30 mouse cellular contexts compared by ENCODE assay signal in genomic region chr19:56807122-56807521, GRCm38 (mm10). TPM values are rescaled to one million over a fixed set of nuclear protein-coding genes. Genes with fewer than 3 reads are reported as not detected.
DNase-seq lines count a peak whose midpoint lies in the region; ATAC-seq and TF ChIP-seq lines count a peak whose summit lies in the region.
"Had no signal": no experiment of that assay in that cellular context is flagged by ENCODE, and none has a peak within 500 bp of the region (broad histone marks: within the 10 kb centered on the region; RNA-seq: fewer than 3 reads in every experiment).

No protein-coding gene starts in this region.

- no peak for TF ChIP-seq EP300 in stomach, postnatal 0 days (optimal IDR thresholded peaks at IDR 0.05)

- no peak overlapping the region for H3K4me3 ChIP-seq in forebrain, embryonic 11.5 days (ENCODE audit: low read depth, low read length)
- H3K4me3 ChIP-seq in forebrain, postnatal 0 days (ENCODE audit: low read depth, low read length): no peak overlapping the region
- H3K4me3 ChIP-seq in stomach, embryonic 16.5 days (replicated peaks; ENCODE audit: low read length): no peak overlapping the region
- no peak overlapping the region for H3K4me3 ChIP-seq in stomach, postnatal 0 days (ENCODE audit: low read depth, low read length)
- H3K4me3 ChIP-seq in intestine, embryonic 15.5 days (replicated peaks): no peak overlapping the region
- H3K4me3 ChIP-seq: embryonic facial prominence, embryonic 13.5 days; embryonic facial prominence, embryonic 15.5 days; erythroblast, embryonic 14.5 days; forebrain, embryonic 12.5 days had no signal

- no peak overlapping the region for H3K9ac ChIP-seq in forebrain, embryonic 11.5 days (ENCODE audit: low read length)
- no peak overlapping the region for H3K9ac ChIP-seq in forebrain, postnatal 0 days
- H3K9ac ChIP-seq in stomach, embryonic 16.5 days (ENCODE audit: low read length): no peak overlapping the region
- H3K9ac ChIP-seq in stomach, postnatal 0 days (ENCODE audit: low read length): no peak overlapping the region
- no peak overlapping the region for H3K9ac ChIP-seq in intestine, embryonic 15.5 days
- H3K9ac ChIP-seq: embryonic facial prominence, embryonic 13.5 days; embryonic facial prominence, embryonic 15.5 days; forebrain, embryonic 12.5 days had no signal

- no peak overlapping the region for H3K27ac ChIP-seq in forebrain, embryonic 11.5 days (ENCODE audit: low read depth, low read length)
- H3K27ac ChIP-seq in forebrain, postnatal 0 days (ENCODE audit: low read depth, low read length): no peak overlapping the region
- H3K27ac ChIP-seq in stomach, embryonic 16.5 days (ENCODE audit: low read length): no peak overlapping the region
- H3K27ac ChIP-seq in stomach, postnatal 0 days (replicated peaks): no peak overlapping the region
- no peak overlapping the region for H3K27ac ChIP-seq in intestine, embryonic 15.5 days
- H3K27ac ChIP-seq: embryonic facial prominence, embryonic 13.5 days; embryonic facial prominence, embryonic 15.5 days; forebrain, embryonic 12.5 days had no signal

- 92% methylated on average over 5 of the region's 5 CpGs for WGBS in forebrain, embryonic 11.5 days
- WGBS in forebrain, postnatal 0 days: 94% methylated on average over 5 of the region's 5 CpGs
- 56% methylated on average over 5 of the region's 5 CpGs for WGBS in stomach, embryonic 16.5 days
- 51% methylated on average over 5 of the region's 5 CpGs for WGBS in stomach, postnatal 0 days
- 54% methylated on average over 5 of the region's 5 CpGs for WGBS in intestine, embryonic 15.5 days

- H3K27me3 ChIP-seq in forebrain, embryonic 11.5 days (ENCODE audit: control insufficient read depth, insufficient read depth, low read length): no peaks in the 10 kb centered on the region
- H3K27me3 ChIP-seq in forebrain, postnatal 0 days (ENCODE audit: insufficient read depth, low read length): no peaks in the 10 kb centered on the region
- H3K27me3 ChIP-seq in stomach, embryonic 16.5 days (ENCODE audit: control insufficient read depth, insufficient read depth, low read length): no peaks in the 10 kb centered on the region
- H3K27me3 ChIP-seq in stomach, postnatal 0 days (ENCODE audit: control insufficient read depth, insufficient read depth, low read length): no peaks in the 10 kb centered on the region
- H3K27me3 ChIP-seq in intestine, embryonic 15.5 days (replicated peaks): no peaks in the 10 kb centered on the region
- H3K27me3 ChIP-seq: CH12.LX; embryonic facial prominence, embryonic 13.5 days; embryonic facial prominence, embryonic 15.5 days; forebrain, embryonic 12.5 days; Patski had no signal

- H3K9me3 ChIP-seq in forebrain, embryonic 11.5 days (ENCODE audit: control insufficient read depth, low read length): no peaks in the 10 kb centered on the region
- H3K9me3 ChIP-seq in forebrain, postnatal 0 days (ENCODE audit: low read length): no peaks in the 10 kb centered on the region
- H3K9me3 ChIP-seq in stomach, embryonic 16.5 days (replicated peaks; ENCODE audit: control insufficient read depth, low read length): no peaks in the 10 kb centered on the region
- H3K9me3 ChIP-seq in stomach, postnatal 0 days (ENCODE audit: control insufficient read depth, low read length): no peaks in the 10 kb centered on the region
- no peaks in the 10 kb centered on the region for H3K9me3 ChIP-seq in intestine, embryonic 15.5 days
- H3K9me3 ChIP-seq: embryonic facial prominence, embryonic 13.5 days; embryonic facial prominence, embryonic 15.5 days; forebrain, embryonic 12.5 days; G1E had no signal

- no peak overlapping the region for H3K4me2 ChIP-seq in forebrain, embryonic 11.5 days (ENCODE audit: low read depth, low read length, severe bottlenecking)
- H3K4me2 ChIP-seq in forebrain, postnatal 0 days (ENCODE audit: low read depth): no peak overlapping the region
- no peak overlapping the region for H3K4me2 ChIP-seq in stomach, embryonic 16.5 days (ENCODE audit: low read depth, low read length)
- no peak overlapping the region for H3K4me2 ChIP-seq in stomach, postnatal 0 days (replicated peaks; ENCODE audit: low read depth)
- H3K4me2 ChIP-seq in intestine, embryonic 15.5 days (replicated peaks): no peak overlapping the region
- H3K4me2 ChIP-seq: embryonic facial prominence, embryonic 13.5 days; embryonic facial prominence, embryonic 15.5 days; forebrain, embryonic 12.5 days had no signal

- peak; percentile 6 for DNase-seq in forebrain, embryonic 11.5 days (ENCODE audit: low spot score)
- no peak for DNase-seq in forebrain, postnatal 0 days
- DNase-seq in stomach, postnatal 0 days (ENCODE audit: low spot score): no peak
- no peak for DNase-seq in lung, postnatal 36 days
- no peak for DNase-seq in adrenal gland, postnatal 4 days (ENCODE audit: low spot score in 2 of 2)
- DNase-seq: adrenal gland, adult 8-10 months; adrenal gland, postnatal 14 days; adrenal gland, postnatal 36 days; B cell, adult 2 months; cerebellum, adult 11 months; cerebellum, adult 18-20 months; cerebellum, adult 8-10 months; cerebellum, adult 9-11 months; cerebellum, postnatal 14 days; cerebellum, postnatal 36 days; embryo, embryonic 11 days had no signal

- no peaks in the 10 kb centered on the region for H3K36me3 ChIP-seq in forebrain, embryonic 11.5 days (ENCODE audit: control insufficient read depth, insufficient read depth, low read length)
- peaks cover 45% of the 10 kb centered on the region for H3K36me3 ChIP-seq in forebrain, postnatal 0 days (ENCODE audit: insufficient read depth)
- H3K36me3 ChIP-seq in stomach, embryonic 16.5 days (ENCODE audit: control insufficient read depth, insufficient read depth, low read length): peaks cover 25% of the 10 kb centered on the region
- peaks cover 4% of the 10 kb centered on the region for H3K36me3 ChIP-seq in stomach, postnatal 0 days (ENCODE audit: control insufficient read depth, insufficient read depth, low read length)
- peaks cover 9% of the 10 kb centered on the region; the same call in 1 of the 2 replicates for H3K36me3 ChIP-seq in intestine, embryonic 15.5 days

- TF ChIP-seq CTCF in forebrain, postnatal 0 days (IDR thresholded peaks at IDR 0.05; ENCODE audit: low read depth): no peak
- no peak for TF ChIP-seq CTCF in stomach, postnatal 0 days (IDR thresholded peaks at IDR 0.05; ENCODE audit: low read depth)

- no peak for ATAC-seq in forebrain, embryonic 11.5 days (replicated peaks; ENCODE audit: low FRiP score)
- no peak for ATAC-seq in forebrain, postnatal 0 days
- peak; percentile 25; the same call in 1 of the 2 replicates for ATAC-seq in stomach, embryonic 16.5 days (ENCODE audit: insufficient read depth, low FRiP score)
- no peak for ATAC-seq in stomach, postnatal 0 days (ENCODE audit: low FRiP score, low TSS enrichment)
- peak; percentile 86 for ATAC-seq in intestine, embryonic 15.5 days
- ATAC-seq: activated CD4-positive, CD25-positive, alpha-beta regulatory T cell, adult 4 months; CD4-positive, CD25-positive, alpha-beta regulatory T cell, adult 4 months; forebrain, embryonic 14.5 days; forebrain, embryonic 16.5 days; Patski had no signal

- 0 out of 2 replicates have a peak, but pooled peaks cover 3% of the 10 kb centered on the region for H3K4me1 ChIP-seq in forebrain, embryonic 11.5 days (replicated peaks; ENCODE audit: control insufficient read depth, insufficient read depth, low read length)
- H3K4me1 ChIP-seq in forebrain, postnatal 0 days (ENCODE audit: insufficient read depth): no peaks in the 10 kb centered on the region
- H3K4me1 ChIP-seq in stomach, embryonic 16.5 days (ENCODE audit: control insufficient read depth, insufficient read depth, low read length): 0 out of 2 replicates have a peak, but pooled peaks cover 3% of the 10 kb centered on the region
- no peaks in the 10 kb centered on the region for H3K4me1 ChIP-seq in stomach, postnatal 0 days (replicated peaks; ENCODE audit: control insufficient read depth, insufficient read depth)
- peaks cover 7% of the 10 kb centered on the region; the same call in 1 of the 2 replicates for H3K4me1 ChIP-seq in intestine, embryonic 15.5 days (replicated peaks)

RNA-seq across cellular contexts. Expression of gene Ccdc186, which starts 14.9 kb away (rescaled TPM):
- polyA plus RNA-seq in forebrain, embryonic 11.5 days (2014; fragmentation: Nextera tagmentation; extraction: Ambion mirVana): 17.7 and 20.1 TPM in 2 replicates
- total RNA-seq in forebrain, postnatal 0 days (2014; rRNA removed): 20.9 and 21.2 TPM in 2 replicates
- polyA plus RNA-seq in forebrain, postnatal 0 days (2015; fragmentation: Nextera tagmentation; extraction: Ambion mirVana): 15.7 and 20.2 TPM in 2 replicates
- 19.3 and 20.3 TPM in 2 replicates for polyA plus RNA-seq in stomach, embryonic 16.5 days (2015; fragmentation: Nextera tagmentation; extraction: Ambion mirVana)
- 9.1 and 13.4 TPM in 2 replicates for polyA plus RNA-seq in stomach, postnatal 0 days (2015; fragmentation: Nextera tagmentation; extraction: Ambion mirVana)
- polyA plus RNA-seq in intestine, embryonic 15.5 days (2015; fragmentation: Nextera tagmentation; extraction: Ambion mirVana): 15.6 and 19.2 TPM in 2 replicates
- 10 to 100 TPM; 21.2 to 27.3 TPM for total RNA-seq in adrenal gland, postnatal 4 days (2021)

RNA-seq across cellular contexts. Expression of gene Tdrd1, which starts 18.9 kb away (rescaled TPM):
- 0.43 and 0.45 TPM in 2 replicates for polyA plus RNA-seq in forebrain, embryonic 11.5 days (2014; fragmentation: Nextera tagmentation; extraction: Ambion mirVana)
- 0.69 and 1.7 TPM in 2 replicates for total RNA-seq in forebrain, postnatal 0 days (2014; rRNA removed)
- polyA plus RNA-seq in forebrain, postnatal 0 days (2015; fragmentation: Nextera tagmentation; extraction: Ambion mirVana): 0.50 and 0.77 TPM in 2 replicates
- polyA plus RNA-seq in stomach, embryonic 16.5 days (2015; fragmentation: Nextera tagmentation; extraction: Ambion mirVana): 3.0 and 3.1 TPM in 2 replicates
- 1.2 and 1.7 TPM in 2 replicates for polyA plus RNA-seq in stomach, postnatal 0 days (2015; fragmentation: Nextera tagmentation; extraction: Ambion mirVana)
- polyA plus RNA-seq in intestine, embryonic 15.5 days (2015; fragmentation: Nextera tagmentation; extraction: Ambion mirVana): 0.98 and 1.2 TPM in 2 replicates
- total RNA-seq in adrenal gland, postnatal 4 days (2021): under 1 TPM; 0.14 TPM
- total RNA-seq: adrenal gland, postnatal 14 days; CH12.LX; common myeloid progenitor, adult 5-6 weeks had no signal
- polyA plus RNA-seq: activated CD4-positive, CD25-positive, alpha-beta regulatory T cell, adult 4 months; CD4-positive, CD25-positive, alpha-beta regulatory T cell, adult 4 months; erythroblast, embryonic 14.5 days; G1E had no signal

Comparison
In these comparisons a context has a peak if more than half of its experiments do, and no peak if none do; other contexts are left out.
1. ATAC-seq: peak in stomach, embryonic 16.5 days (single experiment) and intestine, embryonic 15.5 days (single experiment); none in forebrain, embryonic 11.5 days (single experiment), forebrain, postnatal 0 days (single experiment) and stomach, postnatal 0 days (single experiment).